In genomic region chr13:117198402-117199083, GRCm38 (mm10) we compare ENCODE assay signal across 9 mouse cellular contexts. TPM values are rescaled to one million over a fixed set of nuclear protein-coding genes. Genes with fewer than 3 reads are reported as not detected.
DNase-seq lines count a peak whose midpoint lies in the region; ATAC-seq and TF ChIP-seq lines count a peak whose summit lies in the region.
"Had no signal": no experiment of that assay in that cellular context is flagged by ENCODE, and none has a peak within 500 bp of the region (broad histone marks: within the 10 kb centered on the region; RNA-seq: fewer than 3 reads in every experiment).

No protein-coding gene starts in this region.

- H3K36me3 ChIP-seq in G1E (replicated peaks): no peaks in the 10 kb centered on the region
- H3K36me3 ChIP-seq in lung, embryonic 14.5 days (ENCODE audit: insufficient read depth): no peaks in the 10 kb centered on the region
- H3K36me3 ChIP-seq: hindbrain, embryonic 15.5 days had no signal

- H3K27ac ChIP-seq in layer of hippocampus, adult 2 months: no peak overlapping the region
- H3K27ac ChIP-seq in lung, embryonic 14.5 days (ENCODE audit: low read depth): no peak overlapping the region
- H3K27ac ChIP-seq: hindbrain, embryonic 15.5 days had no signal

- H3K9me3 ChIP-seq in G1E (replicated peaks): peaks cover 19% of the 10 kb centered on the region
- H3K9me3 ChIP-seq in lung, embryonic 14.5 days (ENCODE audit: low read depth, low read length): no peaks in the 10 kb centered on the region
- H3K9me3 ChIP-seq: hindbrain, embryonic 15.5 days had no signal

- WGBS in lung, embryonic 14.5 days: 81% methylated on average over 7 of the region's 7 CpGs

- no peaks in the 10 kb centered on the region for H3K4me1 ChIP-seq in G1E (ENCODE audit: insufficient read depth, low read depth, low read length)
- H3K4me1 ChIP-seq in lung, embryonic 14.5 days (ENCODE audit: insufficient read depth): no peaks in the 10 kb centered on the region
- H3K4me1 ChIP-seq: hindbrain, embryonic 15.5 days had no signal

- no peak overlapping the region for H3K4me2 ChIP-seq in lung, embryonic 14.5 days
- H3K4me2 ChIP-seq: hindbrain, embryonic 15.5 days had no signal

- ATAC-seq in G1E (ENCODE audit: extremely low read depth, insufficient number of reproducible peaks, low FRiP score, poor library complexity, severe bottlenecking): no peak
- ATAC-seq in lung, embryonic 14.5 days (ENCODE audit: insufficient read depth): no peak

- H3K4me3 ChIP-seq in G1E (ENCODE audit: low read depth, low read length): no peak overlapping the region
- no peak overlapping the region for H3K4me3 ChIP-seq in layer of hippocampus, adult 2 months
- no peak overlapping the region for H3K4me3 ChIP-seq in lung, embryonic 14.5 days (ENCODE audit: low read depth, low read length)
- H3K4me3 ChIP-seq: hindbrain, embryonic 15.5 days had no signal

- no peaks in the 10 kb centered on the region for H3K27me3 ChIP-seq in G1E (ENCODE audit: insufficient read depth, low read length)
- no peaks in the 10 kb centered on the region for H3K27me3 ChIP-seq in lung, embryonic 14.5 days (ENCODE audit: insufficient read depth, low read length)
- H3K27me3 ChIP-seq: hindbrain, embryonic 15.5 days had no signal

- no peak overlapping the region for H3K9ac ChIP-seq in lung, embryonic 14.5 days
- H3K9ac ChIP-seq: hindbrain, embryonic 15.5 days had no signal

- peak; percentile 83 for DNase-seq in CD4-positive helper T cell, adult 2 months (ENCODE audit: low read depth, low spot score)
- no peak for DNase-seq in G1E (ENCODE audit: low spot score)
- DNase-seq in cerebellum, adult 11 months: peak; percentile 67
- peak; percentile 61 to 74 for DNase-seq in frontal cortex, postnatal 36 days (ENCODE audit: low spot score in 2 of 2)
- DNase-seq in layer of hippocampus, adult 2 months (ENCODE audit: low spot score in 2 of 2): peak; percentile 34 to 78
- peak; percentile 85 for DNase-seq in lung, embryonic 14.5 days
- DNase-seq in right cerebral cortex, postnatal 14 days: peak; percentile 78
- peak; percentile 56 to 66 for DNase-seq in urinary bladder, postnatal 36 days (ENCODE audit: low spot score in 2 of 2)

- TF ChIP-seq CTCF in G1E (IDR thresholded peaks at IDR 0.05; ENCODE audit: low read depth, low read length): 0 out of 2 replicates have a peak, but pooled peaks have one; percentile 15
- TF ChIP-seq CTCF in layer of hippocampus, adult 2 months (conservative IDR thresholded peaks at IDR 0.05): peak; percentile 89
- TF ChIP-seq CTCF in lung, embryonic 14.5 days (IDR thresholded peaks at IDR 0.05; ENCODE audit: low read depth): peak; percentile 77

RNA-seq across cellular contexts. Expression of gene Emb, which starts 9.8 kb away (rescaled TPM):
- total RNA-seq in G1E (2014; fragmentation: Nextera tagmentation) (not detected in 2 replicates), G1E (2017) (0.27 and 0.81 TPM in 2 replicates)
- 0.04 TPM in 1 of 2 replicates, not detected in the other for polyA plus RNA-seq in G1E (2012)
- 10 to 100 TPM; 25.7 to 29.9 TPM for total RNA-seq in layer of hippocampus, adult 2 months (2021)
- 12.1 and 13.8 TPM in 2 replicates for polyA plus RNA-seq in lung, embryonic 14.5 days (2014; fragmentation: Nextera tagmentation; extraction: Ambion mirVana)

RNA-seq across cellular contexts. Expression of gene Gm17509, which starts 22.3 kb away (rescaled TPM):
- total RNA-seq in G1E (2014; fragmentation: Nextera tagmentation) (not detected in 2 replicates), G1E (2017) (0.05 and 0.06 TPM in 2 replicates)
- not detected in 2 replicates for polyA plus RNA-seq in G1E (2012)
- 1 to 10 TPM; 1.6 to 1.9 TPM for total RNA-seq in layer of hippocampus, adult 2 months (2021)
- 0.16 TPM in 1 of 2 replicates, not detected in the other for polyA plus RNA-seq in lung, embryonic 14.5 days (2014; fragmentation: Nextera tagmentation; extraction: Ambion mirVana)

Comparison
In these comparisons a context has a peak if more than half of its experiments do, and no peak if none do; other contexts are left out.
1. CTCF ChIP-seq: peak in every context shown above with its lines; median percentile 89 in layer of hippocampus, adult 2 months; 77 in lung, embryonic 14.5 days; 15 in G1E.
2. RNA of gene Emb, which starts 9.8 kb away (total RNA-seq): 25.7 to 29.9 TPM in layer of hippocampus, adult 2 months; 0.27 to 0.81 TPM in G1E; every median in the first group is over 10 times any median in the second.